ENCODE assay signal across 13 mouse cellular contexts in genomic region chr4:139476663-139477625, GRCm38 (mm10). TPM values are rescaled to one million over a fixed set of nuclear protein-coding genes. Genes with fewer than 3 reads are reported as not detected.
DNase-seq lines count a peak whose midpoint lies in the region; ATAC-seq lines count a peak whose summit lies in the region.
"Had no signal": no experiment of that assay in that cellular context is flagged by ENCODE, and none has a peak within 500 bp of the region (broad histone marks: within the 10 kb centered on the region; RNA-seq: fewer than 3 reads in every experiment).

No protein-coding gene starts in this region.

- no peaks in the 10 kb centered on the region; the same call in 1 of the 2 replicates for H3K4me1 ChIP-seq in hindbrain, embryonic 13.5 days (replicated peaks)
- H3K4me1 ChIP-seq in hindbrain, embryonic 12.5 days, result no peaks in the 10 kb centered on the region

- intact Hi-C loops in heart, postnatal 36 days (cut with DNase I), result no loop called here

- H3K36me3 ChIP-seq in hindbrain, embryonic 13.5 days, result peaks cover 98% of the 10 kb centered on the region
- H3K36me3 ChIP-seq in hindbrain, embryonic 12.5 days, result peaks cover 98% of the 10 kb centered on the region

- DNase-seq in right cerebral cortex, adult 18-20 months, result peak; percentile 30
- DNase-seq in right cerebral cortex, postnatal 36 days (ENCODE audit: low spot score in 2 of 2), result no peak
- DNase-seq in cerebellum, postnatal 10 days, result peak; percentile 94 to 96
- no peak for DNase-seq in heart, postnatal 36 days
- DNase-seq in urinary bladder, postnatal 10 days (ENCODE audit: low spot score), result no peak
- DNase-seq in urinary bladder, adult 2 months (ENCODE audit: low spot score), result no peak
- DNase-seq: layer of hippocampus, adult 9-11 months had no signal

- no peak overlapping the region for H3K4me2 ChIP-seq in hindbrain, embryonic 13.5 days
- H3K4me2 ChIP-seq in hindbrain, embryonic 12.5 days (replicated peaks), result no peak overlapping the region
- H3K4me2 ChIP-seq: intestine, embryonic 15.5 days; liver, embryonic 11.5 days had no signal

- ATAC-seq in hindbrain, embryonic 13.5 days (ENCODE audit: low FRiP score), result peak; percentile 79
- no peak for ATAC-seq in hindbrain, embryonic 12.5 days (ENCODE audit: low FRiP score)
- ATAC-seq: intestine, embryonic 15.5 days; Patski had no signal

- H3K27ac ChIP-seq in hindbrain, embryonic 13.5 days, result 0 out of 2 replicates have a peak overlapping the region, but pooled peaks have one; percentile 15
- H3K27ac ChIP-seq in hindbrain, embryonic 12.5 days, result no peak overlapping the region
- H3K27ac ChIP-seq: intestine, embryonic 15.5 days had no signal

- H3K27me3 ChIP-seq in hindbrain, embryonic 13.5 days, result no peaks in the 10 kb centered on the region
- H3K27me3 ChIP-seq in hindbrain, embryonic 12.5 days, result no peaks in the 10 kb centered on the region
- H3K27me3 ChIP-seq: intestine, embryonic 15.5 days; Patski had no signal

- 80% methylated on average over 16 of the region's 16 CpGs for WGBS in hindbrain, embryonic 13.5 days
- WGBS in hindbrain, embryonic 12.5 days, result 93% methylated on average over 16 of the region's 16 CpGs

- no peak overlapping the region for H3K9ac ChIP-seq in hindbrain, embryonic 13.5 days
- no peak overlapping the region for H3K9ac ChIP-seq in hindbrain, embryonic 12.5 days
- H3K9ac ChIP-seq: intestine, embryonic 15.5 days had no signal

- no peak overlapping the region for H3K4me3 ChIP-seq in hindbrain, embryonic 13.5 days
- H3K4me3 ChIP-seq in hindbrain, embryonic 12.5 days, result no peak overlapping the region
- H3K4me3 ChIP-seq: erythroblast, embryonic 14.5 days; intestine, embryonic 15.5 days had no signal

- H3K9me3 ChIP-seq in hindbrain, embryonic 13.5 days, result no peaks in the 10 kb centered on the region
- H3K9me3 ChIP-seq in hindbrain, embryonic 12.5 days (replicated peaks), result no peaks in the 10 kb centered on the region
- H3K9me3 ChIP-seq: intestine, embryonic 15.5 days had no signal

RNA-seq across cellular contexts. Expression of gene Iffo2, which starts 53.4 kb away (rescaled TPM):
- polyA plus RNA-seq in hindbrain, embryonic 13.5 days (2015; fragmentation: Nextera tagmentation; extraction: Ambion mirVana), result 4.4 and 4.7 TPM in 2 replicates
- polyA plus RNA-seq in hindbrain, embryonic 12.5 days (2016; fragmentation: Nextera tagmentation; extraction: Ambion mirVana), result 5.7 and 5.8 TPM in 2 replicates
- 1 to 10 TPM; 5.7 to 6.0 TPM for total RNA-seq in heart, postnatal 36 days (2021)
- 7.7 and 9.8 TPM in 2 replicates for polyA plus RNA-seq in urinary bladder, adult 2 months (2012; rRNA removed)
- polyA plus RNA-seq: erythroblast, embryonic 14.5 days had no signal

Comparison
In these comparisons a context has a peak if more than half of its experiments do, and no peak if none do; other contexts are left out.
1. DNase-seq: peak in right cerebral cortex, adult 18-20 months (single experiment) and cerebellum, postnatal 10 days (2 of 2); none in right cerebral cortex, postnatal 36 days (0 of 2), heart, postnatal 36 days (0 of 2), urinary bladder, postnatal 10 days (single experiment) and urinary bladder, adult 2 months (single experiment).